Mouse (Mus musculus) cerebellum, adult 2 months (tissue): ENCODE results near the gene Efcab6.

ENCODE experiments used
- CTCF ChIP-seq: fragments of 200-500 bp; IDR thresholded peaks from 2 replicates; pipeline ENCODE4 v1.5.1; 2011; ENCODE audit warnings: low read depth, mild to moderate bottlenecking, control low read depth, low read length, moderate library complexity, borderline replicate concordance; ENCODE audit not compliant: insufficient read depth
- POLR2A ChIP-seq: fragments of 200-500 bp; IDR thresholded peaks from 2 replicates; pipeline ENCODE4 v1.6.1; 2011; ENCODE audit warnings: low read length, control low read depth, borderline replicate concordance; ENCODE audit not compliant: insufficient read depth

GRCm38 (mm10) chr15:84086775-84087174, 21.6 kb upstream of the Efcab6 start:
- TF ChIP-seq CTCF (no peak), POLR2A (no peak)
